Comparison of ENCODE assay signal across 8 mouse cellular contexts in the genomic region with DNA sequence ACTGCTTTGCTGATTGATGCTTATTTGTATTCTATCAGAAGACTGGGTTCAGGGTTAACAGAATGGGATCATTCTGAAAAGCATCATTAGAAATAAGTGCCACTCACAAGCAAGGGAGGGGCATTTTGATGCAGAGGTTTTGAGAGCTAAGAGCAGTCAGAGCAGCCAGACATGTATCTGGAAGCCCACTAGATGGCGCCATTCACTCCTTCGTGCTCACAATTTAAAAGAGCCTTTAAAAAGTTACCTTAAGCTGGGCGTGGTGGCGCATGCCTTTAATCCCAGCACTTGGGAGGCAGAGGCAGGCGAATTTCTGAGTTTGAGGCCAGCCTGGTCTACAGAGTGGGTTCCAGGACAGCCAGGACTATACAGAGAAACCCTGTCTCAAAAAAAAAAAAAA. TPM values are rescaled to one million over a fixed set of nuclear protein-coding genes. Genes with fewer than 3 reads are reported as not detected.
DNase-seq lines count a peak whose midpoint lies in the region; ATAC-seq and TF ChIP-seq lines count a peak whose summit lies in the region.
"Not testable (repeated sequence)": the region's sequence is repeated elsewhere in the genome, so short reads cannot be mapped to it uniquely, and the experiment has no call there.

No protein-coding gene starts in this region.

- H3K9me3 ChIP-seq in ES-Bruce4 (replicated peaks; ENCODE audit: control insufficient read depth, insufficient read depth, low read length, poor library complexity, severe bottlenecking); heart, embryonic 16.5 days (replicated peaks; ENCODE audit: control insufficient read depth, low read length): not testable (repeated sequence)

- not testable (repeated sequence) for TF ChIP-seq POLR2A in ES-Bruce4 (IDR thresholded peaks at IDR 0.05; ENCODE audit: insufficient read depth, low read length); bone marrow, adult 2 months (IDR thresholded peaks at IDR 0.05; ENCODE audit: borderline replicate concordance, control insufficient read depth, low read depth, low read length); lung, adult 2 months (IDR thresholded peaks at IDR 0.05; ENCODE audit: borderline replicate concordance, extremely low read depth, low read depth, low read length)

- DNase-seq in embryo, embryonic 9.5 days (ENCODE audit: extremely low spot score), result peak; percentile 42
- peak; percentile 55 to 81 for DNase-seq in kidney, postnatal 36 days
- not testable (repeated sequence) for DNase-seq in lung, adult 2 months
- DNase-seq in retina, embryonic 14.5 days (ENCODE audit: low spot score), result peak; percentile 74
- DNase-seq in thymus, postnatal 0 days (ENCODE audit: low spot score), result peak; percentile 70

- H3K9ac ChIP-seq in ES-Bruce4 (ENCODE audit: low read depth, poor library complexity, severe bottlenecking); heart, embryonic 16.5 days (ENCODE audit: low read length): not testable (repeated sequence)

- H3K27ac ChIP-seq in ES-Bruce4 (ENCODE audit: insufficient read depth, low read length); bone marrow, adult 2 months (ENCODE audit: control insufficient read depth, insufficient read depth, low read depth, low read length, poor library complexity); heart, embryonic 16.5 days (ENCODE audit: low read length): not testable (repeated sequence)

- 0 out of 2 replicates have a peak, but pooled peaks have one; percentile 41 for ATAC-seq in heart, embryonic 16.5 days (replicated peaks; ENCODE audit: extremely low read depth, insufficient read depth, low FRiP score)

- H3K4me3 ChIP-seq in ES-Bruce4 (ENCODE audit: low read depth, low read length); bone marrow, adult 2 months (replicated peaks; ENCODE audit: control insufficient read depth, low read depth, low read length); heart, embryonic 16.5 days (ENCODE audit: low read length); lung, adult 2 months (replicated peaks; ENCODE audit: extremely low read depth, low read depth, low read length): not testable (repeated sequence)

- H3K4me1 ChIP-seq in ES-Bruce4 (ENCODE audit: control insufficient read depth, insufficient read depth, low read length); bone marrow, adult 2 months (ENCODE audit: control insufficient read depth, insufficient read depth, low read length); heart, embryonic 16.5 days (ENCODE audit: control insufficient read depth, insufficient read depth, low read length); lung, adult 2 months (ENCODE audit: control insufficient read depth, insufficient read depth, low read length): not testable (repeated sequence)

- TF ChIP-seq EP300 in ES-Bruce4 (IDR thresholded peaks at IDR 0.05; ENCODE audit: insufficient read depth, low read depth, low read length), result not testable (repeated sequence)

- not testable (repeated sequence) for H3K4me2 ChIP-seq in heart, embryonic 16.5 days (ENCODE audit: low read depth, low read length)

- H3K36me3 ChIP-seq in ES-Bruce4 (ENCODE audit: control insufficient read depth, insufficient read depth, low read length, poor library complexity, severe bottlenecking); heart, embryonic 16.5 days (ENCODE audit: control insufficient read depth, insufficient read depth): not testable (repeated sequence)

- TF ChIP-seq CTCF in ES-Bruce4 (IDR thresholded peaks at IDR 0.05; ENCODE audit: low read depth, low read length), result peak; percentile 44
- peak; percentile 57 for TF ChIP-seq CTCF in bone marrow, adult 2 months (IDR thresholded peaks at IDR 0.05; ENCODE audit: control insufficient read depth, insufficient read depth, low read length)
- TF ChIP-seq CTCF in lung, adult 2 months (IDR thresholded peaks at IDR 0.05; ENCODE audit: insufficient read depth, low read length), result peak; percentile 59

- H3K27me3 ChIP-seq in ES-Bruce4 (ENCODE audit: control insufficient read depth, insufficient read depth, low read length, poor library complexity, severe bottlenecking); heart, embryonic 16.5 days (ENCODE audit: control insufficient read depth, insufficient read depth, low read length): not testable (repeated sequence)

- WGBS in bone marrow, adult 2 months, result 16% methylated on average over 5 of the region's 5 CpGs
- WGBS in heart, embryonic 16.5 days, result 37% methylated on average over 5 of the region's 5 CpGs
- WGBS in lung, adult 2 months, result 34% methylated on average over 5 of the region's 5 CpGs

RNA-seq across cellular contexts. Expression of gene Il12a, which starts 26.9 kb away (rescaled TPM):
- polyA plus RNA-seq in ES-Bruce4 (2011; ENCODE audit: insufficient read depth, insufficient read length, low read depth, missing spikeins), result not detected in 2 replicates
- polyA plus RNA-seq in bone marrow, adult 2 months (2011; ENCODE audit: insufficient read depth, insufficient read length, low replicate concordance, missing spikeins), result 11.9 and 14.5 TPM in 2 replicates
- polyA plus RNA-seq in heart, embryonic 16.5 days (2015; fragmentation: Nextera tagmentation; extraction: Ambion mirVana), result not detected in 2 replicates
- polyA plus RNA-seq in lung, adult 2 months (2012; rRNA removed), result 3.8 and 8.0 TPM in 2 replicates
- polyA plus RNA-seq in thymus, postnatal 0 days (2015; fragmentation: Nextera tagmentation; extraction: Ambion mirVana), result 3.0 TPM in 2 replicates
